Mouse (Mus musculus): ENCODE measurements around the gene Sgk1.

Gene Sgk1

DNA sequence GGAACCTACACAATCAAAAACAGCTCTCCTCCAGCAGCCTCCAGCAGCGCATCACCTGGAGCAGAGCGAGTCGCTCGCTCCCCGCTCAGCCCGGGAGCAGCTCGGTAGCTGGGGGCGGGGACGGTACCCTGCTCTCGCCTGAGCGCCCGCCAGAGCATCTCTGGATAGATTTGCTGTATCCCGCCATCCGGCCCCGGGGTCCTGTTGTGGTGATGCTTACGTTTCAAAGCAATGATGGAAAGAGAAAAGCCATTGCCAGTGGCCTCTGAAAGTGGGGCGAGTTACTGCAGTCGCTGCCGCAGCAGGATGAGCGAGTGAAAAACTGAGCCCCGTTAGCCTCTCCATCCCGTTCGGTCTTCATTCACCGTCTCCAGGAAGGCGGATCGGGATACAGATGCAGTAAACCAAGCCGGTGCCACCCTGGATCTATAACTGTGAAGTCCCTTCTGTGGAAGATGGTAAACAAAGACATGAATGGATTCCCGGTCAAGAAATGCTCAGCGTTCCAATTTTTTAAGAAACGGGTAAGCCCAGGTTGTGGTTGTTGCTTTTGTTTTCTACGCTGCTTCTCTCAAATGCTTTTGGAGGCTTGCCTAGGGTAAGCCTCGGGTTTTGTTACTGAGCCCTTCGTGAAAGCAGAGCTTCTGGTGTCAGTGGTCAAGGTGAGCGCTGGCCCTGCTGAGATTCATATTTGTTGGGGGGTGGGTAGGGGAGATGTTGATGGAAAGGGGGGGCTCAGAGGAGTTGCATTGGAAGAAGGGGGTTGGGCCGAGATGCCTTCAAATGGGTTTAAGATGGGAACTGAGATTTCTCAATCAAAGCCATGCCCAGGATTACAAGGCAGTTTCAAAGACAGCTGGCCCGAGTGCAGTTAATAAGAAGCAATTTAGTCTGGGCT, at the start of gene Sgk1:
Gene Sgk1, plus strand, starts transcription at position 1 of the 898 bp plus-strand sequence.
- no peak for DNase-seq (ENCODE audit: low spot score)

DNA sequence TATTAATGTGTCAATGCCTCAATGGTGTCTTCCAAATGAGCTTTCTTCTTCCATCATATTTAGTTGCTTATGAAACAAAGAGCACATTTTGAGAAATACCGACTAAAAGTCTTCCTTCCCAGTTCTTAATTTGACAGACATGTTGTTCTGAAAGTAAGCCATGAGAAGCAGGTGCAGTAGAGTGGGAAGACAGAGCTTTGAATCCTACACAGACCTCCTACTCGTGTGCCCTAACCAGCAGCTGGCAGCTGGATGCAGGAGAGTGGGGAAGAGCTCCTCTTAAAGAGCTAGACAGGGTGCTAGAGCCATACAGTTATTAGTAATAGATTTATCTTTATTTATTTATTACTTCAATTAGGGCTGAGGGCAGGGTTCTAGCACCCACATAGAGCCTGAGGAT, 49.7 kb upstream of the Sgk1 start:
- DNase-seq (ENCODE audit: low spot score), result no peak

DNA sequence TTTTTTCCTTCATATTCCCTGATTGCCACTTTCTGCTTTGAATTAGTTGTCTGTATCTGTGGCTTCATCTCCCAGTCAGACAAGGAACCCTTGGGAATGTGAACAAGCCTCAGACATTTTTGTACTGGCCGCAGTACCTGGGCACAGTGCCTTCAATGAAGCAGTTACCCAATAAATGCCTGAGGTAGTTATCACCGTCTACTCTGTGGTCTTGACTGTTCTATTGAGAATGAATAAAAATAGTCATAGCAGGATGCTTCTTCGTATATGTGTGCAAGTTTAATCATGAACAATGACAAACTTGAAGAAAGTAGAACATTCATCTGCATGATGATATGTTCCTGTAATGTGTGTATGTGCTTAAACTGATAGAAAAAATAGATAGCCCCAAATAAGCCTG, 48.2 kb upstream of the Sgk1 start:
- no peak for DNase-seq (ENCODE audit: low spot score)

DNA sequence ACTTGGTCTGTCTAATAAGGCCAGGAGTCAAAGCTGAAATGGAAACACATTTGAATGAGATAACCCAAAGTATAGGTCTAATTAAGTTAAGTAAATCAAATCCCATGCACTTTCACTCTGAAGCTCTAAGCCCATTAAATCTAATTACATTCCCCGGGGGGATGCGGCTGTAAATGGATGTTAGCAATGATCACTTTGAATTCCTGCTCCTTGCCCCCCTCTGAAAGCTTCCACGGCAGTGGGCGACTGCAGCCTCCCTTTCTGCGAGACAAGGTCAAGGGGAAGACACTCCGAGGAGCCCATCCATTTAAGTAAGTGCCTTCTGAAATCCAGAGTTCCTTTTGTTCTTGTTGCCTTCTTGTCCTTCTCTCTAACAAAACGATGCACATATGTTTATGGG, 46.9 kb upstream of the Sgk1 start:
- no peak for DNase-seq (ENCODE audit: low spot score)

DNA sequence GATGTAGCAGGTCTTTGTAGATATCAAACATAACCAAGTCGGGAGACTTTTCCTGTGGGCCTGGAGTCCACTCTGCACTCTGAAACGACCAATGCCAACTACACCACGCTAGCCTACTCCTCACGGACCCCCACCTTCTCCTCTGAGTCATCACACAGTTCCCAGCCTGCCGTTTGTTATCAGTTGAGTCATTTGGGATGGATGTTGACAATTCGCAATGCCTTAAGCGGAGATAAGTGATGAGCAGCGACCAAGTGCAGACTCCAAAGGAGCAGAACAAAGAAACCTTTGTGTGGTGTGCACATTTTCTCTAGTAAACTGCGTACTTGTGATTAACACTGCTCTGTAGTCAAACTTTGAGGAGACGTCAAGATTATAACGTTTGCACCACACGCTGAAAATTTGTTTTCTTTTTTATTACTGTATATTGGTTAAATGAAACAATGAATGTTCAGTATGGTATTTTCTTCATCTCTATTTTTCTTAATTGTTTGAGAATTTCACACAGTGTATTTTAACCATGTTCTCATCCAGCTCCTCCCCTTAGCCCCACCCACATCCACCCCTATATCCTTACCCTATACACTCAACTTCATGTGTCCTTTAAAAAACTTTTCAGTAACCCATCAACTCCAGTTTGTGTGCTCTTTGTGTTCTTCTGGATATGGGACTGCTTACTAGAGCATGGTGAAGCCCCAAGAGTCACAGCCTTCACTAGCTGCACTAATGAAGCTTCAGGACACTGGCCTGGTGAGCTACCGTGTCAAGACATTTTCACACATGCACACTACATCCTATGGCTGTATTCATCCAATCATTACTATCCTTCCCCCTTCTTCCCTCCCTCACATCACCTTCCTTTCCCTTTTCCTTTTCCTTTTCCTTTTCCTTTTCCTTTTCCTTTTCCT, 42.5 kb upstream of the Sgk1 start:
- DNase-seq (ENCODE audit: low spot score), result no peak

GRCm38 (mm10) chr10:21843326-21843725, 38.7 kb upstream of the Sgk1 start:
- no peak for DNase-seq (ENCODE audit: low spot score)

DNA sequence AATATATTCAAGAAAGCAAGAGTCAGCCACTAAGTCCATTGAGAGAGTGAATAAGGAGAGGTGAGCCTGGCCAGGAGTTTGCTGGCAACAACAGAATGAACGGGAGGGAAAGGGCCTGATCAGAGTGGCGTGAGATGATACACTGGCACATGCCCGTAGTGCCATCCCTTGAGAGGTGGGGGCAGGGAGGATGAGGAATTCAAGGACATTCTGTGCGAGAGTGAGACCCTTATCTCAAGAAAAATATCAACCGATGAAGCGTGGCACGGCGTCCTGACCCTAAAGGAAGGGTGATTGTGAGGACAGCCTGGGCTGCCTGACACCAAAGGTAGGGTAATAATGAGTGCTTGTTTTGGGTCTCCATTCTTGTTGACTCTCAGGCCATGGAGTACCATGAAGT, 38.1 kb upstream of the Sgk1 start:
- DNase-seq (ENCODE audit: low spot score), result no peak

DNA sequence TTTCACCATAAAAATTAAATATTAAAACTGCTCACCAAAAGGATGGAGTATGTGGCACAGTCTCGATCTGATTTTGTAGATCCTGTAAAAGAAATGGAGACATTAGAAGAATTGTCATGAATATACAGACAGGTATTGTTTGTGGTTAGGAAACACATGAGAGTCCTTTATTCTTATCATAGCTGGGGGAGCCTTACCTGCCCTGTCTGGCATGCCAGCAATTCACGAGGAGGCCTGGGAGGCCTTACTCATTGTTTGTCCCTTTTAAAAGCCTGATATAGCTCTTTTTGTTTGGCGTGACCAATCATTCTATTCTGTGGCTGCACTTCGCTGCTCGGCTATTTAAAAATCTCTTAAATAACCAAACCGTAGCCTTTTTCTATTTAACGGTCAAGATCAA, 37.6 kb upstream of the Sgk1 start:
- no peak for DNase-seq (ENCODE audit: low spot score)

GRCm38 (mm10) chr10:21845601-21846282, 36.2 kb upstream of the Sgk1 start:
- DNase-seq (ENCODE audit: low spot score), result no peak

DNA sequence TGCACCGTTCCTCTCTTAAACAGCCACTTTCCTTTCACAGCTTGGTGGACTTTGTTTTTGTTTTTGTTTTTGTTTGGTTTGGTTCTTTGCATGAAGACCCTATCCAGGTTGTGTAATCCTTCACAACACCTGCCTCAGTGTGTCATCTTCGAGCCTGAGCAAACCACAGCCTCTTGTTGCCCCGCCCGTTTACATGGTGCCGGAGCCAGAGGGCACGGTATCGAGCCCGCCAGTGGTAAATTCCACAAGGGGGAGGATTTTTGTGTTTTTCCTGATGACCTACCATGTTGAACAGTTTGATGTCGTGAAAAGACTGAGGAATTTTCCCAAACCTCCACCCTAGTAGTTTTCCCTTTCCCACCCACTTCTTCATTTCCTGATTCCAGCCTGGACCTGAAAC, 35.6 kb upstream of the Sgk1 start:
- no peak for DNase-seq (ENCODE audit: low spot score)

- no peak for DNase-seq (ENCODE audit: low spot score)
Measured at GRCm38 (mm10) chr10:21847026-21847820, 34.8 kb upstream of the Sgk1 start.

- DNase-seq (ENCODE audit: low spot score), result no peak
Measured at GRCm38 (mm10) chr10:21847931-21848670, 33.9 kb upstream of the Sgk1 start.

DNA sequence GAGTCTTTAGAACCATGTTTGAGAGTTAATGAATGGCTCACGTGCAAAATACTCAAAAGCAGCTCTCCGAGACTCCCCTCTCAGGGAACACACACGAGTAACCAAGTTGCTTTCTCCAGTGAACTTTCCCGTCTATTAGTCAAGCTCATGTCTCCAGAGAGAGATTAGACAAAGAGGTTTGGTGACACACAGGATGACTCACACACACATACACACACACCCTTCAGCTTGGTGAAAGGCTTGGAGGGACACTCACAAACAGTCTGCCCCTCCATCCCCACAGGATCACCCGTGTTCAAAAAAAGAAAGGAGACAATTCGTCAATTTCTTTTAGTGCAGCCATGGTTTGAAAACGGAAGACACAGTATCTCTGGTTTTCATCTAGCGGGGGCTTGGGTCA, 32.7 kb upstream of the Sgk1 start:
- DNase-seq (ENCODE audit: low spot score), result no peak

GRCm38 (mm10) chr10:21850330-21850729, 31.7 kb upstream of the Sgk1 start:
- DNase-seq (ENCODE audit: low spot score), result no peak

DNA sequence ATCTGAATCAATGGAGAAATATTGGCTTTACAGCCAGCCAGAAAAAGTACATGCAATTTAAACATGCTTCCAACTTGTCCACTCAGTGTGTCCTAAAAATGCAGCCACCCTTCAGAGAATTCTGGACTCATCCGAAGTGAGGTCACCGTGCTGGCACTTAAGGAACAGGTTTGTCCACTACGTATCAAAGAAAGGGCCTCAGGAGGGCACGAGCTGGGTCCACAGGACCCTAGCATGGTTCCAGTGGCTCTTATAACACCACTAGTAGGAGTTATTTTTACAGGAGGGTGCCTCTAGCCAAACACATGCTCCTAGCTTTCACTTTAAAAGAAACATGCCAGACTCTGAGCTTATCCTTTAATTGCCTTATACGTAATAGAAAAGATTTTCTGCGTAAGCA, 28.9 kb upstream of the Sgk1 start:
- DNase-seq (ENCODE audit: low spot score), result no peak

DNA sequence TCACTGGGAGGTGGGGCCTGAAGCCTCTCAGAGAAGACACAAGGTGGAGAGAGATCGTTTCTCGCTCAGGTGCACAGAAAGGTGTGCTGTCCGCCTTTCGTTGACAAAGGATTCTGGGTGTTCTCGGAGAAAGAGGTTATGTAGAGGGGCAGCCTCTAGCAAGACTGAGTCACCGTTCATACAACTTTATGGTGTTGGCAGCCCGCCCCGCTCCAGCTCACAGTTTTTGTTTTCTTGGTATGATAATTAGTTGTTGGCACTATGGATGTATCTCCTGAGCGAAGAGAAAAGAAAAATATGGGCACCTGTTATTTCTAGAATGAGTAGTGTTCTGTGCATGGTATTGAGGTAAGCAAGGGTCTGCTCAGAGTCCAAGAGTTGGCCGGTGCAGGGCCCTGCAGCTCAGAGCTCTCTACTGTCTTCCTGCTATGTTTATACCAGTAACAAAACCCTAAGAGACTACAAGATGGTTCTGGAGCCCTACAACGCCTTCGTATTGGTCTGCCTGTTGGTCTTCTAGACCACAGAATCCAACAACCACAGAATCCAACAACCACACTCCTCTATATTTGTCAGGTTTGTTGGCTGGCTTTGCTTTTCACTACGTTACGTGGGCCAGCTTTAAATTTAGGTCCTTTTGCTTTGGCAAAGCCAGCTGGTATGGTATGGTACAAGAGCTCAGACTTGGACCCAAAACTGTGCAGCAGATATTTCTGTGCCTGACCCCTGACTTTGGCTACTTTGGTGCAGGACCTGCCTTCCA, 28.2 kb upstream of the Sgk1 start:
- DNase-seq (ENCODE audit: low spot score), result no peak

GRCm38 (mm10) chr10:21855338-21855737, 26.6 kb upstream of the Sgk1 start:
- DNase-seq (ENCODE audit: low spot score), result no peak

- peak; percentile 44 for DNase-seq (ENCODE audit: low spot score)
Measured at GRCm38 (mm10) chr10:21857676-21858075, 24.3 kb upstream of the Sgk1 start.

DNA sequence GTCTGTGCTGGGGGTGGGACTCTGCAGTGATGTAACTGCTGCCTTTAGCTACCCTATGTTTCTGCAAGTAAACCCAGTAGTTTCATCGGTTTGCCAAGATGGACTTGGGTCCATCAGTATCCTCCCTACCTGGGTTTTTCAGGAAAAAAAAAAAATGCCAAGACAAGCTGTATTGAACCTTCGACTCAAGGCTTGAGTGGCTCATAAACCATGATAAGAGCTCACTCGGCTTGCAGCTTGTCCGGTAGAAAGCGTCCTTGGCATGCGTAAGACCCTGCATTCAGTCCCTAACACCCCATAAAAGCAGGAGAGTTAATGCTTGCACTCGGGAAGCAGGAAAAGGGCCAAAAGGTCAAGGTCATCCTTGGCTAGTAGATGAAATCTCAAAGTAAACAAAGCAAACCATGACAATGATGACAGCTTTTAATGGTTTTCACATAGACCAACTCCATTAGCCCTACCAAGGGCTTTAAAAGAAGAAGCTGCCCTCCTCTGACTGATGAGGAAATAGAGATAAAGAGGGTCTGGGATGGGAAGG, 23.5 kb upstream of the Sgk1 start:
- no peak for DNase-seq (ENCODE audit: low spot score)

GRCm38 (mm10) chr10:21866504-21866903, 15.5 kb upstream of the Sgk1 start:
- no peak for DNase-seq (ENCODE audit: low spot score)

All from testis, postnatal 10 days (tissue).